Mouse (Mus musculus) hindbrain, embryonic 15.5 days (tissue): ENCODE results near the gene Frmd5. TPM values are rescaled to one million over a fixed set of nuclear protein-coding genes. Genes with fewer than 3 reads are reported as not detected.
A peak's percentile ranks its signal among the peaks of the same experiment; 100 is the strongest.

Experiments
- ATAC-seq: fragments of 200-750 bp; cut with Nextera tagmentation; 2 replicates; pipeline ENCODE4 v1.8.0; 2017; ENCODE audit warnings: low read depth, moderate number of reproducible peaks, moderate TSS enrichment; ENCODE audit not compliant: low FRiP score
- H3K27ac ChIP-seq: fragments of 300-500 bp; sonication (generic); replicated peaks from 2 replicates; pipeline ENCODE4 v1.5.1; 2015; ENCODE audit warnings: mild to moderate bottlenecking, inconsistent platforms
- H3K27me3 ChIP-seq: fragments of 300-500 bp; sonication (generic); 2 replicates; pipeline ENCODE4 v1.6.1; 2015; ENCODE audit warnings: control low read depth, inconsistent platforms
- H3K36me3 ChIP-seq: fragments of 300-500 bp; sonication (generic); 2 replicates; pipeline ENCODE4 v1.6.1; 2015; ENCODE audit warnings: control low read depth, inconsistent platforms
- H3K4me1 ChIP-seq: fragments of 300-500 bp; sonication (generic); replicated peaks from 2 replicates; pipeline ENCODE4 v1.6.1; 2015; ENCODE audit warnings: control low read depth, inconsistent platforms
- H3K4me2 ChIP-seq: fragments of 300-500 bp; sonication (generic); 2 replicates; pipeline ENCODE4 v1.6.1; 2015; ENCODE audit warnings: moderate library complexity, mild to moderate bottlenecking, inconsistent platforms
- H3K4me3 ChIP-seq: fragments of 300-500 bp; sonication (generic); 2 replicates; pipeline ENCODE4 v1.5.1; 2015; ENCODE audit warnings: mild to moderate bottlenecking, inconsistent platforms
- H3K9ac ChIP-seq: fragments of 300-500 bp; sonication (generic); 2 replicates; pipeline ENCODE4 v1.6.1; 2015; ENCODE audit warnings: inconsistent platforms
- H3K9me3 ChIP-seq: fragments of 300-500 bp; sonication (generic); 2 replicates; pipeline ENCODE4 v1.6.1; 2016; ENCODE audit warnings: control low read depth, inconsistent platforms
- WGBS: fragments of 180-500 bp; shearing (Covaris S2); methylation state at CpG from one replicate; pipeline ENCODE4 v1.1.7; 2015; 5-methylcytosine and 5-hydroxymethylcytosine counted together
- polyA plus RNA-seq: library from polyadenylated mRNA; unstranded; fragments of >200 nt; fragmentation: Nextera tagmentation; extraction: Ambion mirVana; gene quantifications from 2 replicates; pipeline ENCODE4 v1.2.1, GENCODE M21; 2015

Frmd5 gene
- polyA plus RNA-seq, 1 experiment from 2014 or later: 31.0 TPM

GRCm38 (mm10) chr2:121809126-121809525 lies 2.2 kb upstream of the Frmd5 start:
- H3K9ac ChIP-seq: no peak overlapping the region
- no peak for ATAC-seq
- H3K4me1 ChIP-seq: peaks cover 4% of the 10 kb centered on the region; the same call in 1 of the 2 replicates
- H3K4me3 ChIP-seq: no peak overlapping the region
- WGBS: 82% methylated on average over 3 of the region's 3 CpGs
- H3K36me3 ChIP-seq: no peaks in the 10 kb centered on the region
- no peaks in the 10 kb centered on the region for H3K27me3 ChIP-seq
- no peak overlapping the region for H3K4me2 ChIP-seq
- H3K27ac ChIP-seq: no peak overlapping the region
- no peaks in the 10 kb centered on the region for H3K9me3 ChIP-seq

GRCm38 (mm10) chr2:121806171-121806943 lies 530 bp downstream of the Frmd5 start:
- Histone ChIP-seq H3K36me3 (no peaks in the 10 kb centered on the region), H3K9ac (peak overlapping the region; percentile 93), H3K27ac (peak overlapping the region; percentile 91), H3K27me3 (no peaks in the 10 kb centered on the region), H3K4me1 (peaks cover 14% of the 10 kb centered on the region), H3K4me3 (peak overlapping the region; percentile 87), H3K4me2 (peak overlapping the region; percentile 90), H3K9me3 (no peaks in the 10 kb centered on the region)
- under 1% methylated on average over 79 of the region's 90 CpGs for WGBS
- peak; percentile 89 for ATAC-seq

- H3K4me2 ChIP-seq: no peak overlapping the region
- H3K36me3 ChIP-seq: no peaks in the 10 kb centered on the region
- no peaks in the 10 kb centered on the region for H3K27me3 ChIP-seq
- no peak overlapping the region for H3K27ac ChIP-seq
- no peak overlapping the region for H3K9ac ChIP-seq
- no peak for ATAC-seq
- peaks cover 11% of the 10 kb centered on the region for H3K4me1 ChIP-seq
- H3K4me3 ChIP-seq: no peak overlapping the region
- 65% methylated on average over 7 of the region's 7 CpGs for WGBS
- H3K9me3 ChIP-seq: no peaks in the 10 kb centered on the region
Observed at GRCm38 (mm10) chr2:121799051-121799450, 7.8 kb downstream of the Frmd5 start.

GRCm38 (mm10) chr2:121795995-121796394 lies 10.9 kb downstream of the Frmd5 start:
- no peaks in the 10 kb centered on the region for H3K9me3 ChIP-seq
- no peak for ATAC-seq
- no peaks in the 10 kb centered on the region for H3K4me1 ChIP-seq
- no peaks in the 10 kb centered on the region for H3K36me3 ChIP-seq
- H3K4me3 ChIP-seq: no peak overlapping the region
- WGBS: 74% methylated on average over 6 of the region's 6 CpGs
- no peak overlapping the region for H3K4me2 ChIP-seq
- H3K27ac ChIP-seq: no peak overlapping the region
- no peak overlapping the region for H3K9ac ChIP-seq
- no peaks in the 10 kb centered on the region for H3K27me3 ChIP-seq

GRCm38 (mm10) chr2:121789777-121790176 lies 17.1 kb downstream of the Frmd5 start:
- Histone ChIP-seq H3K9me3 (no peaks in the 10 kb centered on the region), H3K4me3 (no peak overlapping the region), H3K4me2 (no peak overlapping the region), H3K9ac (no peak overlapping the region), H3K4me1 (no peaks in the 10 kb centered on the region), H3K36me3 (no peaks in the 10 kb centered on the region), H3K27me3 (no peaks in the 10 kb centered on the region), H3K27ac (no peak overlapping the region)
- ATAC-seq: no peak

- Histone ChIP-seq H3K9me3 (no peaks in the 10 kb centered on the region), H3K4me2 (no peak overlapping the region), H3K9ac (no peak overlapping the region), H3K36me3 (no peaks in the 10 kb centered on the region), H3K4me1 (no peaks in the 10 kb centered on the region), H3K27ac (no peak overlapping the region), H3K4me3 (no peak overlapping the region), H3K27me3 (no peaks in the 10 kb centered on the region)
- ATAC-seq: no peak
- 81% methylated on average over 2 of the region's 2 CpGs for WGBS
Observed at GRCm38 (mm10) chr2:121788415-121788814, 18.5 kb downstream of the Frmd5 start.

- 67% methylated on average over 13 of the region's 13 CpGs for WGBS
- Histone ChIP-seq H3K27ac (no peak overlapping the region), H3K4me2 (no peak overlapping the region), H3K4me3 (no peak overlapping the region), H3K27me3 (no peaks in the 10 kb centered on the region), H3K9ac (no peak overlapping the region), H3K36me3 (no peaks in the 10 kb centered on the region), H3K9me3 (no peaks in the 10 kb centered on the region), H3K4me1 (no peaks in the 10 kb centered on the region)
- ATAC-seq: no peak
Observed at GRCm38 (mm10) chr2:121787767-121788166, 19.1 kb downstream of the Frmd5 start.

GRCm38 (mm10) chr2:121787271-121787670 lies 19.6 kb downstream of the Frmd5 start:
- no peak overlapping the region for H3K9ac ChIP-seq
- no peak overlapping the region for H3K27ac ChIP-seq
- no peak for ATAC-seq
- no peaks in the 10 kb centered on the region for H3K27me3 ChIP-seq
- no peaks in the 10 kb centered on the region for H3K4me1 ChIP-seq
- H3K4me3 ChIP-seq: no peak overlapping the region
- 67% methylated on average over 7 of the region's 7 CpGs for WGBS
- no peak overlapping the region for H3K4me2 ChIP-seq
- H3K9me3 ChIP-seq: no peaks in the 10 kb centered on the region
- H3K36me3 ChIP-seq: no peaks in the 10 kb centered on the region

- peaks cover 10% of the 10 kb centered on the region; the same call in 1 of the 2 replicates for H3K4me1 ChIP-seq
- H3K9me3 ChIP-seq: no peaks in the 10 kb centered on the region
- H3K36me3 ChIP-seq: no peaks in the 10 kb centered on the region
- WGBS: 70% methylated on average over 7 of the region's 7 CpGs
- no peak overlapping the region for H3K27ac ChIP-seq
- H3K4me3 ChIP-seq: no peak overlapping the region
- H3K27me3 ChIP-seq: no peaks in the 10 kb centered on the region
- H3K4me2 ChIP-seq: no peak overlapping the region
- no peak for ATAC-seq
- H3K9ac ChIP-seq: no peak overlapping the region
Observed at GRCm38 (mm10) chr2:121776219-121776618, 30.7 kb downstream of the Frmd5 start.

GRCm38 (mm10) chr2:121764851-121765250 lies 42.0 kb downstream of the Frmd5 start:
- WGBS: 63% methylated on average over 5 of the region's 5 CpGs

GRCm38 (mm10) chr2:121761861-121762260 lies 45.0 kb downstream of the Frmd5 start:
- 97% methylated on average over 5 of the region's 5 CpGs for WGBS

More at GRCm38 (mm10) chr2:121764851-121765250, 42.0 kb downstream of the Frmd5 start:
- ATAC-seq: no peak
- Histone ChIP-seq H3K9ac (no peak overlapping the region), H3K4me1 (0 out of 2 replicates have a peak, but pooled peaks cover 2% of the 10 kb centered on the region), H3K9me3 (no peaks in the 10 kb centered on the region), H3K36me3 (0 out of 2 replicates have a peak, but pooled peaks cover 3% of the 10 kb centered on the region), H3K27ac (no peak overlapping the region), H3K27me3 (no peaks in the 10 kb centered on the region), H3K4me2 (no peak overlapping the region), H3K4me3 (no peak overlapping the region)

GRCm38 (mm10) chr2:121761281-121761795 lies 45.5 kb downstream of the Frmd5 start:
- Histone ChIP-seq H3K36me3 (no peaks in the 10 kb centered on the region), H3K9me3 (no peaks in the 10 kb centered on the region), H3K4me1 (no peaks in the 10 kb centered on the region), H3K4me3 (no peak overlapping the region), H3K4me2 (no peak overlapping the region), H3K27ac (no peak overlapping the region), H3K27me3 (no peaks in the 10 kb centered on the region), H3K9ac (no peak overlapping the region)
- 88% methylated on average over 11 of the region's 11 CpGs for WGBS
- ATAC-seq: no peak

More at GRCm38 (mm10) chr2:121761861-121762260, 45.0 kb downstream of the Frmd5 start:
- no peak overlapping the region for H3K27ac ChIP-seq
- no peaks in the 10 kb centered on the region for H3K36me3 ChIP-seq
- ATAC-seq: no peak
- H3K27me3 ChIP-seq: no peaks in the 10 kb centered on the region
- H3K4me2 ChIP-seq: no peak overlapping the region
- no peaks in the 10 kb centered on the region for H3K4me1 ChIP-seq
- no peaks in the 10 kb centered on the region for H3K9me3 ChIP-seq
- no peak overlapping the region for H3K9ac ChIP-seq
- no peak overlapping the region for H3K4me3 ChIP-seq
